Mouse (Mus musculus): ENCODE measurements around the gene Rnf38.

GRCm38 (mm10) chr4:44168816-44169215 lies 64.8 kb downstream of the Rnf38 start:
- TF ChIP-seq HCFC1 (IDR thresholded peaks at IDR 0.05; ENCODE audit: borderline replicate concordance, insufficient read depth, low read length) (no peak), CHD2 (IDR thresholded peaks at IDR 0.05; ENCODE audit: low read depth, low read length) (no peak), ZNF384 (IDR thresholded peaks at IDR 0.05; ENCODE audit: low read depth, low read length) (no peak), ZC3H11A (IDR thresholded peaks at IDR 0.05; ENCODE audit: borderline replicate concordance, low read depth, low read length) (no peak)
